Mouse (Mus musculus): ENCODE measurements around the gene Fam210b. TPM values are rescaled to one million over a fixed set of nuclear protein-coding genes. Genes with fewer than 3 reads are reported as not detected.

Gene Fam210b
- polyA plus RNA-seq, 1 experiment from 2014 or later, result 13.1 TPM

DNA sequence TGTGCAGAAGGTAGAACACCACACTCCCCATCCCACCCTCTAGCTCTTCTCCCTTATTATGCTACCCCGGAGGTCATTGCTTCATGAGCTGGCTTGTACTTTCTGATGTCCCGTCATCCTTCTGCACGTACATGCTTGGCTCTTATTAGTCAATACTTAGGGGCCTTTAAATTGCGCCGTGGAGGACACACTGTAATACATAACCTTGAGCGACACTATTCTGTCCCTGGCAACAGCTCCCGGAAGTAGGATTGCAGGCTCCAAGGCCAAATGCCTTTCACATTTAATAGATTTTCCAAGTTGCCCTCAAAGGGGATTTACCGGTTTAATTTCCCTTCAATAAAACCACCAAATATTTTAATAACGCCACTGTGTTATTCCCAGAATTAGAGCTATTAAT lies 33.6 kb upstream of the Fam210b start:
- H3K36me3 ChIP-seq (ENCODE audit: control insufficient read depth, insufficient read depth, low read length), result no peaks in the 10 kb centered on the region
- ATAC-seq (ENCODE audit: low read depth) (no peak), DNase-seq (ENCODE audit: low spot score) (no peak)
- H3K4me2 ChIP-seq (ENCODE audit: low read depth, low read length), result no peak overlapping the region
- no peaks in the 10 kb centered on the region for H3K4me1 ChIP-seq (ENCODE audit: control insufficient read depth, insufficient read depth, low read length)
- no peak overlapping the region for H3K4me3 ChIP-seq (ENCODE audit: low read depth, low read length)
- 81% methylated on average over 9 of the region's 9 CpGs for WGBS
- no peak overlapping the region for H3K27ac ChIP-seq (replicated peaks; ENCODE audit: low read depth, low read length)
- no peaks in the 10 kb centered on the region for H3K27me3 ChIP-seq (replicated peaks; ENCODE audit: control insufficient read depth, insufficient read depth, low read length)
- H3K9me3 ChIP-seq (ENCODE audit: control insufficient read depth, low read length), result no peaks in the 10 kb centered on the region
- H3K9ac ChIP-seq (ENCODE audit: low read depth, low read length), result no peak overlapping the region

DNA sequence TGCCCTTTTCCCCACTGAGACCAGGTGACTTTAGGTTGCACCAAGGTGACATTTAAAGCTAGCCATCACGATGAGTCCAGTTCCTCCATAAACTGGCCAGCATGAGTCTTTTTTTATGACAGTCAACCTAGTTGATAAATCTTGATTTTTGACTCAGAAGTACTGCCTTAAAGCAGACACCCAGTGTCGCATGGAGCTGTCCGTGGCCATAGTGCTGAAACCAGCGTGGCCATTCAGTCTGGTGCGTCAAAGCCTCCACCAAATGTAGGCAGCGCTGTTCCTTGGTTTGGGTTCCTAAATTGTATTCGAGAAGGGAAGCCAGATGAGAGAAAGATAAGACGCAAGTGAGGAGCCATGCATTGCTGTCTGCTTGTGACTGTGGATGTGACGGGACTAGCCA lies 24.5 kb upstream of the Fam210b start:
- Histone ChIP-seq H3K27me3 (replicated peaks; ENCODE audit: control insufficient read depth, insufficient read depth, low read length) (no peaks in the 10 kb centered on the region), H3K4me3 (ENCODE audit: low read depth, low read length) (no peak overlapping the region), H3K4me1 (ENCODE audit: control insufficient read depth, insufficient read depth, low read length) (no peaks in the 10 kb centered on the region), H3K9ac (ENCODE audit: low read depth, low read length) (no peak overlapping the region), H3K36me3 (ENCODE audit: control insufficient read depth, insufficient read depth, low read length) (no peaks in the 10 kb centered on the region), H3K4me2 (ENCODE audit: low read depth, low read length) (no peak overlapping the region), H3K27ac (replicated peaks; ENCODE audit: low read depth, low read length) (no peak overlapping the region), H3K9me3 (ENCODE audit: control insufficient read depth, low read length) (no peaks in the 10 kb centered on the region)
- ATAC-seq (ENCODE audit: low read depth) (no peak), DNase-seq (ENCODE audit: low spot score) (peak; percentile 87)
- WGBS, result 14% methylated on average over 9 of the region's 9 CpGs

DNA sequence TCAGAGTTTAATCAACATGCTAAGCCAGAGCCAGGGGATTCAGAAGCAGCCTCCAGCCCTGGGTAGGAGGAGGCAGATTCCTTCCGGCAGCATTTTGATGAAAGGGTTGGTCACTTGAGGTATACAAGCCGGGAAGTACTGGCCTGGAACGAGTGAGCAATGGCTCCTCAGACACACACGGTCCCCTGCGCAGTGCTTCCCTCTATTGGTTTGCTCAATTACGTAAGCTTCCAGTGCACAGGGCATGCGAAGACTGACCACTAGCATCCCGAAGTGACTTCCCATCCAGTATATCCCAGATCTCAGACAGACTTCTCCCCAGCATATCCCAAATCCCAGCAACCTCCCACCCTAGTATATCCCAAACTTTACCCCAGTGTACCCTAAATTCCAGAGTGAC lies 17.1 kb upstream of the Fam210b start:
- H3K4me1 ChIP-seq (ENCODE audit: control insufficient read depth, insufficient read depth, low read length), result no peaks in the 10 kb centered on the region
- no peaks in the 10 kb centered on the region for H3K9me3 ChIP-seq (ENCODE audit: control insufficient read depth, low read length)
- H3K4me2 ChIP-seq (ENCODE audit: low read depth, low read length), result no peak overlapping the region
- DNase-seq (ENCODE audit: low spot score) (no peak), ATAC-seq (ENCODE audit: low read depth) (no peak)
- no peak overlapping the region for H3K9ac ChIP-seq (ENCODE audit: low read depth, low read length)
- H3K27ac ChIP-seq (replicated peaks; ENCODE audit: low read depth, low read length), result no peak overlapping the region
- peaks cover 11% of the 10 kb centered on the region for H3K27me3 ChIP-seq (replicated peaks; ENCODE audit: control insufficient read depth, insufficient read depth, low read length)
- H3K36me3 ChIP-seq (ENCODE audit: control insufficient read depth, insufficient read depth, low read length), result no peaks in the 10 kb centered on the region
- no peak overlapping the region for H3K4me3 ChIP-seq (ENCODE audit: low read depth, low read length)
- WGBS, result 55% methylated on average over 8 of the region's 8 CpGs

DNA sequence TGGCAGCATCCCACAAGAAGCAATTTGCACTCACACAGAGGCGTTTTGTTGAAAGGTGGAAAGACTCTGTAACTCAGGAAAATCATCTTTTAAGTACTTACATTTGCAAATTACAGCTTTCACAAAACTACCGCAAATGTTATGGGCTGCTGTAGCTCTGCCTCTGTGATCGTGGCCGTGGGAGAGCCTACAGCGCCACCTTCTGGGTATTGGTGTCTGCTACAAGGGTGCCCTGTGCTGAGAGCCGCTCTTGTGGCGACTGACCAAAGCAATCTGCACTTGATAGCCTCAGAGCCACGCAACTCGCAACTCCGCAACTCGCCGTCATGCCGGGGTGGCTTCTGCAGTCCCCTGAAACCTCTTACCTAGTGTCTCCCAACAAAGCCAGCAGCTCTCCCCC lies 16.2 kb upstream of the Fam210b start:
- peak overlapping the region; percentile 26 for H3K4me2 ChIP-seq (ENCODE audit: low read depth, low read length)
- H3K36me3 ChIP-seq (ENCODE audit: control insufficient read depth, insufficient read depth, low read length), result no peaks in the 10 kb centered on the region
- 5% methylated on average over 13 of the region's 13 CpGs for WGBS
- no peak overlapping the region for H3K4me3 ChIP-seq (ENCODE audit: low read depth, low read length)
- DNase-seq (ENCODE audit: low spot score), result peak; percentile 74
- peak; percentile 80; the same call in 1 of the 2 replicates for ATAC-seq (ENCODE audit: low read depth)
- no peaks in the 10 kb centered on the region for H3K4me1 ChIP-seq (ENCODE audit: control insufficient read depth, insufficient read depth, low read length)
- H3K27me3 ChIP-seq (replicated peaks; ENCODE audit: control insufficient read depth, insufficient read depth, low read length), result peaks cover 11% of the 10 kb centered on the region
- no peak overlapping the region for H3K27ac ChIP-seq (replicated peaks; ENCODE audit: low read depth, low read length)
- no peak overlapping the region for H3K9ac ChIP-seq (ENCODE audit: low read depth, low read length)
- no peaks in the 10 kb centered on the region for H3K9me3 ChIP-seq (ENCODE audit: control insufficient read depth, low read length)

DNA sequence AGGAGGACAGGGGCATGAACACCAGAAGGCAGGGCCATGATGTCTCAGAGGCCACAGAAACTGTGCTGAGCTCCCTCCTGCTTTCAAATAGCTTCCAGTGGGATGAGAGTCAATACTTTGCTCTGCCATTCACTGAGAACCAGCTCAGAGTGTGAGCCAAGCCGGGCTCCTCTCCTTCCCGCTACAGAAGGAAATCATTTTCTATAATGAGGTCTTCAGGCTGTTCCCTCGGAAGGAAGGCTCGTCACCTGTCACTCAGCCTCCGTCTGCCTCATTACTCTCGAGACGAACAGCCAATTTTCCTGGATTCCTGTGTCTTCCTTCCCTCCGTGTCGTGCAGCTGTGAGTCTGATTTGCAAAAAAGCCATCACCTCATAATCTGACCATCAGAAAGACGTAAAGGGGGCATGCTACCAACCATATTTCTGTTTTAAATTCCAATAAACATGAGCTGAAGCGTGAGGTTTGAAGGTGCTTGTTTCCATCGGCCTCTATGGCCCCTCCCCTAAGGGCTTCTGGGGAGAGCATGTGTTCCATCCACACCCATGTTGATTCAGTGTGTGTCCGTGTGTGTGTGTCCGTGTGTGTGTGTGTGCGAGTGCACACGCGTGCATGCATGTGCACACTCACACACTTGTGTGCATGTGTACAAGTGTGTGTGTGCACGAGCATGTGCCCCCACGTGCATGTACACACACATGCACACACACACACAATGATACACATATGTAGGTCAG lies 7.0 kb upstream of the Fam210b start:
- Histone ChIP-seq H3K4me3 (ENCODE audit: low read depth, low read length) (no peak overlapping the region), H3K9me3 (ENCODE audit: control insufficient read depth, low read length) (peaks cover 3% of the 10 kb centered on the region; the same call in 1 of the 2 replicates), H3K36me3 (ENCODE audit: control insufficient read depth, insufficient read depth, low read length) (no peaks in the 10 kb centered on the region), H3K9ac (ENCODE audit: low read depth, low read length) (no peak overlapping the region), H3K27ac (replicated peaks; ENCODE audit: low read depth, low read length) (no peak overlapping the region), H3K4me2 (ENCODE audit: low read depth, low read length) (no peak overlapping the region), H3K4me1 (ENCODE audit: control insufficient read depth, insufficient read depth, low read length) (no peaks in the 10 kb centered on the region), H3K27me3 (replicated peaks; ENCODE audit: control insufficient read depth, insufficient read depth, low read length) (no peaks in the 10 kb centered on the region)
- 58% methylated on average over 19 of the region's 19 CpGs for WGBS
- ATAC-seq (ENCODE audit: low read depth), result no peak
- DNase-seq (ENCODE audit: low spot score), result no peak

DNA sequence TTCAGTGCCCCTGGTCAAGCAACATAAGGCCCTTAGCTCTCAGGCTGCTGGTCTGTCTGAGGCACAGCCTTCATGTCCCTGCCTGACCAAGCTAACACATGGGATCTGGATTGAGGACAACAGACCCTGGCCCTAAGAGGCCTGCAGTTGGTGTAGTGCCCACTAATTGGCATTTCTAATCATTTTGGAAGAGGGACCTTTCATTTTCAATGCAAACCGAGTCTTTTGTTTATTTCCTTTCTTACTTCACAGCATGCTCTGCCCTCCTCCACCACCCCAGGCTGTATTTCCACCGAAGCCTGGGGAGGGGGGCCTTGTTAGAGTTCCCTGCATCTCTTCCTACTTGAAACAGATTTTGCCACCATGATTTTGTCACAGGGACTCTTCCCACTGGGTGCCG lies 4.4 kb upstream of the Fam210b start:
- Histone ChIP-seq H3K9me3 (ENCODE audit: control insufficient read depth, low read length) (peaks cover 9% of the 10 kb centered on the region; the same call in 1 of the 2 replicates), H3K4me1 (ENCODE audit: control insufficient read depth, insufficient read depth, low read length) (no peaks in the 10 kb centered on the region), H3K27me3 (replicated peaks; ENCODE audit: control insufficient read depth, insufficient read depth, low read length) (no peaks in the 10 kb centered on the region), H3K36me3 (ENCODE audit: control insufficient read depth, insufficient read depth, low read length) (no peaks in the 10 kb centered on the region), H3K27ac (replicated peaks; ENCODE audit: low read depth, low read length) (no peak overlapping the region), H3K4me3 (ENCODE audit: low read depth, low read length) (no peak overlapping the region), H3K4me2 (ENCODE audit: low read depth, low read length) (no peak overlapping the region), H3K9ac (ENCODE audit: low read depth, low read length) (no peak overlapping the region)
- WGBS, result 37% methylated on average over 3 of the region's 3 CpGs
- DNase-seq (ENCODE audit: low spot score), result no peak
- ATAC-seq (ENCODE audit: low read depth), result no peak

DNA sequence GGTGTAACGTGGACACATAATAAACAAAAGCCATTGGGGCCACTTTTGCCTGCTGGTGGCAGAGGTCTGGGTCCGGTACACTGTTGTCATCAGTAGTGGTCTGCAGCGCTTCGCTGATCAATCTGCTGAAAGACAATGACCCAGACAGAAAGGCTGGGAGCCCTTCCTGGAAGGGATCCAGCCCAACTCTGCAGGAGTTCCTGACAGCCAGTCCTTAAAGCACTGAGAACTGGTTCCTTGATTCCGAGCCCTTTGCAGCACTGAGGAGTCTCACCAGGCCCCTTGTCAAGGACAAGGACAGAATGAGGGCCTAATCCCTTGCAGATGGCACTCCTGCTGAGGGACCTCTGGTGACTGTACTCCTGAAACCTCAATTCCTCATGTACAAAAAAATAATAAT lies 3.8 kb upstream of the Fam210b start:
- Histone ChIP-seq H3K27me3 (replicated peaks; ENCODE audit: control insufficient read depth, insufficient read depth, low read length) (no peaks in the 10 kb centered on the region), H3K4me2 (ENCODE audit: low read depth, low read length) (no peak overlapping the region), H3K36me3 (ENCODE audit: control insufficient read depth, insufficient read depth, low read length) (no peaks in the 10 kb centered on the region), H3K4me1 (ENCODE audit: control insufficient read depth, insufficient read depth, low read length) (no peaks in the 10 kb centered on the region), H3K27ac (replicated peaks; ENCODE audit: low read depth, low read length) (no peak overlapping the region), H3K9ac (ENCODE audit: low read depth, low read length) (no peak overlapping the region), H3K4me3 (ENCODE audit: low read depth, low read length) (no peak overlapping the region), H3K9me3 (ENCODE audit: control insufficient read depth, low read length) (peaks cover 9% of the 10 kb centered on the region; the same call in 1 of the 2 replicates)
- no peak for DNase-seq (ENCODE audit: low spot score)
- ATAC-seq (ENCODE audit: low read depth), result no peak
- 45% methylated on average over 5 of the region's 5 CpGs for WGBS

DNA sequence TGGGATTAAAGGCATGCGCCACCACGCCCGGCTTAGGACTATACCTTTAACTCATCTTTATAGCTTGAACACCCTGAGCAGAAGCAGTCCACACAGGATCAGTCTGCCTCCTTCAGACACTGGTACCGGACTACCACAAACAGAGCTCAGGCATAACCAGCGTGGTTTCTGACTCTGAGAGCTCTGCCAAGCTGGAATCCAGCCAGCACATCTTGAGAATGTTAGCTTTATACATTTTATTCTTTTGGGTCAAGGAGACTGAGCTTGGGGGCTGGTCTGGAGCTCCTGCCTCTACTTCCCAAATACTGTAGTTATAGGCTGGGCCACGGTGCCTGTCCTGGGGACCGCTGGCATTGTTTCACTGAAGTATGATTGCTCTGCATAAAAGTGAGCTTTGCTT lies 1.6 kb upstream of the Fam210b start:
- no peak for ATAC-seq (ENCODE audit: low read depth)
- WGBS, result 80% methylated on average over 7 of the region's 7 CpGs

DNA sequence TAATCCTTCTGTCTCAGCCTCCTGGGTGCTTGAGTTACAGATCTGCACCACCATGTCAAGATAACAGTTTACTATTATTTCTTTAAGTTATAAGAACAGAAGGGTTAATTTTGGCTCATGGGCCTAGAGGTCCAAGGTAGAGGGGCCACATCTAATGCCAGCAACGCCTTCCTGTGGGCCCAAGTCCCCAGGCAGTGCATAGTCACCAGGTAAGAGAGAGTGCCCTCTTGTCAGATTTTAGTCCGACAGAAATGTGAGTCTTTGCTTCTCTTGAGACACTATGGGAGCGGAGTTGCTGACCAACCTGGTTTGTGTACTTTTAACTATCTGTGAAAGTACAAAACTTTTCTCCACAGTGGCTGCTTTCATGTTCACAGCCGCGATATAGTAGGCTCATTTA lies 696 bp upstream of the Fam210b start:
- WGBS, result 31% methylated on average over 5 of the region's 5 CpGs
- Histone ChIP-seq H3K27me3 (replicated peaks; ENCODE audit: control insufficient read depth, insufficient read depth, low read length) (no peaks in the 10 kb centered on the region), H3K4me3 (ENCODE audit: low read depth, low read length) (peak overlapping the region; percentile 65; the same call in 1 of the 2 replicates), H3K36me3 (ENCODE audit: control insufficient read depth, insufficient read depth, low read length) (no peaks in the 10 kb centered on the region), H3K9ac (ENCODE audit: low read depth, low read length) (no peak overlapping the region), H3K4me1 (ENCODE audit: control insufficient read depth, insufficient read depth, low read length) (no peaks in the 10 kb centered on the region), H3K4me2 (ENCODE audit: low read depth, low read length) (peak overlapping the region; percentile 93), H3K9me3 (ENCODE audit: control insufficient read depth, low read length) (peaks cover 9% of the 10 kb centered on the region; the same call in 1 of the 2 replicates), H3K27ac (replicated peaks; ENCODE audit: low read depth, low read length) (peak overlapping the region; percentile 59)
- ATAC-seq (ENCODE audit: low read depth), result no peak
- no peak for DNase-seq (ENCODE audit: low spot score)

More for the DNA sequence above, 1.6 kb upstream of the Fam210b start:
- peaks cover 9% of the 10 kb centered on the region; the same call in 1 of the 2 replicates for H3K9me3 ChIP-seq (ENCODE audit: control insufficient read depth, low read length)
- no peak overlapping the region for H3K4me3 ChIP-seq (ENCODE audit: low read depth, low read length)
- no peaks in the 10 kb centered on the region for H3K4me1 ChIP-seq (ENCODE audit: control insufficient read depth, insufficient read depth, low read length)
- no peak overlapping the region for H3K27ac ChIP-seq (replicated peaks; ENCODE audit: low read depth, low read length)
- no peak overlapping the region for H3K9ac ChIP-seq (ENCODE audit: low read depth, low read length)
- no peak overlapping the region for H3K4me2 ChIP-seq (ENCODE audit: low read depth, low read length)
- no peaks in the 10 kb centered on the region for H3K27me3 ChIP-seq (replicated peaks; ENCODE audit: control insufficient read depth, insufficient read depth, low read length)
- DNase-seq (ENCODE audit: low spot score), result peak; percentile 32
- H3K36me3 ChIP-seq (ENCODE audit: control insufficient read depth, insufficient read depth, low read length), result no peaks in the 10 kb centered on the region
